Mouse (Mus musculus) ES-Bruce4 (cell line): Measurements from ENCODE around the gene Dnttip1. TPM values are rescaled to one million over a fixed set of nuclear protein-coding genes. Genes with fewer than 3 reads are reported as not detected.

Experiments used
- H3K27ac ChIP-seq: 2 replicates; pipeline ENCODE4 v1.5.1; 2012; ENCODE audit warnings: low read length, inconsistent platforms; ENCODE audit not compliant: insufficient read depth
- H3K27me3 ChIP-seq: 2 replicates; pipeline ENCODE4 v1.6.1; 2012; ENCODE audit warnings: mild to moderate bottlenecking, low read length, inconsistent platforms; ENCODE audit not compliant: control insufficient read depth, poor library complexity, insufficient read depth, severe bottlenecking
- H3K36me3 ChIP-seq: 2 replicates; pipeline ENCODE4 v1.6.1; 2012; ENCODE audit warnings: inconsistent platforms, mild to moderate bottlenecking, low read length, moderate library complexity; ENCODE audit not compliant: control insufficient read depth, poor library complexity, insufficient read depth, severe bottlenecking
- H3K4me1 ChIP-seq: one replicate; pipeline ENCODE4 v1.8.1; 2011; ENCODE audit warnings: low read length; ENCODE audit not compliant: control insufficient read depth, insufficient read depth
- H3K4me3 ChIP-seq: 2 replicates; pipeline ENCODE4 v1.5.1; 2011; ENCODE audit warnings: low read depth, mild to moderate bottlenecking, low read length
- H3K9ac ChIP-seq: 2 replicates; pipeline ENCODE4 v1.6.1; 2012; ENCODE audit warnings: low read depth, mild to moderate bottlenecking, inconsistent platforms; ENCODE audit not compliant: poor library complexity, severe bottlenecking
- H3K9me3 ChIP-seq: replicated peaks from 2 replicates; pipeline ENCODE4 v1.6.1; 2012; ENCODE audit warnings: mild to moderate bottlenecking, low read length, inconsistent platforms; ENCODE audit not compliant: control insufficient read depth, poor library complexity, insufficient read depth, severe bottlenecking
- CTCF ChIP-seq: IDR thresholded peaks from one replicate; pipeline ENCODE4 v1.8.1; 2011; ENCODE audit warnings: low read depth, low read length
- EP300 ChIP-seq: IDR thresholded peaks from 2 replicates; pipeline ENCODE4 v1.6.1; 2011; ENCODE audit warnings: low read depth, low read length; ENCODE audit not compliant: insufficient read depth
- POLR2A ChIP-seq: IDR thresholded peaks from one replicate; pipeline ENCODE4 v1.8.1; 2011; ENCODE audit warnings: low read length; ENCODE audit not compliant: insufficient read depth
- polyA plus RNA-seq: library from polyadenylated mRNA; stranded (reverse); fragments of >200 nt; gene quantifications from 2 replicates; pipeline ENCODE4 v1.2.4, GENCODE M21; 2011; ENCODE audit warnings: low read depth; ENCODE audit not compliant: missing spikeins, insufficient read depth, insufficient read length

Dnttip1 gene
- polyA plus RNA-seq, 1 experiment: 30.4 TPM

DNA sequence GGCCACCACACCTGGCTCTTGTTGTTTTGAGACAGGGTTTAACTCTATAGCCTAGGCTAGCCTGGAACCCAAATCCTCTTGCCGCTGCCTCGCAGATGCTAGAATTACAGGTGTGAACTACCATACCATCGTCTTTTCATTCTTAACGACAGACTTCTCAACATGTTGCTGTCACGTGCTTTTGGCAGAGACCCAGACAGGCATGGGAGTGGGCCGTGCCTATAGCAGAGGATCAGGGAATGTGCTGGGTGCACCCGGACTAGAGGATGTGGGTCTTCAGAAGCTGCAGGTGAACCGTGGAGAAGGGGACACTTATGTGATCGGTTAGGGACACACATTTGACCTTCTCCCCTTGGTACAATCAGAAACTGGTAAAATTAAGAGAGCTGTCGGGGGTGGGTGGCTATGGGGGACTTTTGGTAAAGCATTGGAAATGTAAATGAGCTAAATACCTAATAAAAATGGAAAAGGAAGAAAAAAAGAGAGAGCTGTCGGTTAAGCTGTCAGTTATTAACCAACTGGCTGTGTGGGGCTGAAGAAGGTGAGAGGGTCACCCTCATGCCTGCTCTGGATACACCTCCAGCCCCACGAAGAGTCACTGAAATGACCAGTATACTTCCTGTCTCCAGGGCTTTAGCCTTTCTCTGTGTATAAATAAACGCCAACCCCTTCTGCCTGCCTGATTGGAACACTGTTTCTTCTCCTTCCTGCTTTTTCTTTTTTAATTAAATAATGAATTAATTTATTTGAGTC lies 54.6 kb downstream of the Dnttip1 start:
- H3K36me3 ChIP-seq: peaks cover 13% of the 10 kb centered on the region

DNA sequence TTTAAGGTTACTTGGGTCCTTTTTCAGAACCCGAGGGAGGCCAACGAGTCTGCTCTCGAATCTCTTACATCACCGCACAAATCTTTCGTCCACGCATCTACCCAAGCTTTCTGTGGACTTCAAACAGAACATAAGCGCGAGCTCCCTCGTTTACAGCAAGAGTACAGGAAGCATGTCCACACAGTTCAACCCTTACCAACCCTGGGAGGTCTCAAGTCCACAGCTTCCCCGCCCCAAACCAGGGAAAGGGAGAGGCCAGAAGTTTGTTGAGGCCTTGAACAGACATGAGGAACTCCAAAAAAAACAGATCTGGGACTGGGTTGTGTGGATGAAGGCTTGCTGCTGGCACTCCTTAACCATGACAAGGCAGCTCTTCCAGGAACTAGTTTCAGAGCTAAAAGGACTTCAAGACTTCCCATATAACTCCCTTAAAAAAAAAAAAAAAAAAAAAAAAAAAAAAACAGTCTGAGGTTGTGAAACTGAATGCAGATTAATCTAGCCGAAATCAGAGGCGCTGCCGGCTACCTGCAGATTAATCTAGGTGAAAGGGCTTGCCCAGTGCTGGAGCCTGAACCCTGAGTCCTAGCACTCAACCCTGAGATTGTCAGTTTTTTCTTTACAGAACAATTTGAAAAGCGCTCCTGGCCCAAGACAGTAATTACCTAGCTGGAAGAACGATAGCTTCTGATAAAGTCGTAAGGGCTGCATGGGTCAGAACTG lies 57.6 kb downstream of the Dnttip1 start:
- TF ChIP-seq POLR2A (no peak), CTCF (no peak), EP300 (no peak)
- no peaks in the 10 kb centered on the region for H3K36me3 ChIP-seq
- no peak overlapping the region for H3K27ac ChIP-seq
- no peak overlapping the region for H3K4me3 ChIP-seq
- H3K4me1 ChIP-seq: peaks cover 5% of the 10 kb centered on the region
- 0 out of 2 replicates have a peak overlapping the region, but pooled peaks have one; percentile 43 for H3K9ac ChIP-seq
- no peaks in the 10 kb centered on the region for H3K27me3 ChIP-seq
- no peaks in the 10 kb centered on the region for H3K9me3 ChIP-seq

More for the DNA sequence above, 54.6 kb downstream of the Dnttip1 start:
- no peak overlapping the region for H3K9ac ChIP-seq
- TF ChIP-seq EP300 (no peak), POLR2A (no peak), CTCF (no peak)
- no peaks in the 10 kb centered on the region for H3K27me3 ChIP-seq
- no peak overlapping the region for H3K27ac ChIP-seq
- peaks cover 2% of the 10 kb centered on the region for H3K4me1 ChIP-seq
- no peaks in the 10 kb centered on the region for H3K9me3 ChIP-seq
- H3K4me3 ChIP-seq: no peak overlapping the region

DNA sequence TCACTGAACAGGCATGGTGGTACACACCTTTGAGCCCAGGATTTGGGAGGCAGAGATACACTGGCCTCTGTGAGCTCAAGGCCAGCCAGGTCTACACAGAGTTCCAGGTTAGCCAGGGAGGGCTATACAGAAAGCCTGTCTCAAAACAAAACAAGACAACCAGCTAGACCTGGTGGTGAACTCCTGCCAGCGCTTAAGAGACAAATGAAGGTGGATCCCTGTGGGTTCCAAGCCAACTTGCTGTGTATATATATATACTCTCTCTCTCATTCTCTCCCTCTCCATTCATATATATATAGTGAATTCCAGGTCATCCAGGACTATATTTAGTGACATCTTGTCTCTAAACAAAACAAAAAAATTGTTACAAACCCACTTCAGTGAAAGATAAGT lies 58.1 kb downstream of the Dnttip1 start:
- Histone ChIP-seq H3K36me3 (no peaks in the 10 kb centered on the region), H3K4me3 (peak overlapping the region; percentile 75), H3K27me3 (no peaks in the 10 kb centered on the region), H3K9me3 (no peaks in the 10 kb centered on the region), H3K9ac (peak overlapping the region; percentile 43), H3K27ac (no peak overlapping the region), H3K4me1 (peaks cover 5% of the 10 kb centered on the region)
- TF ChIP-seq POLR2A: no peak
- no peak for TF ChIP-seq EP300
- no peak for TF ChIP-seq CTCF

DNA sequence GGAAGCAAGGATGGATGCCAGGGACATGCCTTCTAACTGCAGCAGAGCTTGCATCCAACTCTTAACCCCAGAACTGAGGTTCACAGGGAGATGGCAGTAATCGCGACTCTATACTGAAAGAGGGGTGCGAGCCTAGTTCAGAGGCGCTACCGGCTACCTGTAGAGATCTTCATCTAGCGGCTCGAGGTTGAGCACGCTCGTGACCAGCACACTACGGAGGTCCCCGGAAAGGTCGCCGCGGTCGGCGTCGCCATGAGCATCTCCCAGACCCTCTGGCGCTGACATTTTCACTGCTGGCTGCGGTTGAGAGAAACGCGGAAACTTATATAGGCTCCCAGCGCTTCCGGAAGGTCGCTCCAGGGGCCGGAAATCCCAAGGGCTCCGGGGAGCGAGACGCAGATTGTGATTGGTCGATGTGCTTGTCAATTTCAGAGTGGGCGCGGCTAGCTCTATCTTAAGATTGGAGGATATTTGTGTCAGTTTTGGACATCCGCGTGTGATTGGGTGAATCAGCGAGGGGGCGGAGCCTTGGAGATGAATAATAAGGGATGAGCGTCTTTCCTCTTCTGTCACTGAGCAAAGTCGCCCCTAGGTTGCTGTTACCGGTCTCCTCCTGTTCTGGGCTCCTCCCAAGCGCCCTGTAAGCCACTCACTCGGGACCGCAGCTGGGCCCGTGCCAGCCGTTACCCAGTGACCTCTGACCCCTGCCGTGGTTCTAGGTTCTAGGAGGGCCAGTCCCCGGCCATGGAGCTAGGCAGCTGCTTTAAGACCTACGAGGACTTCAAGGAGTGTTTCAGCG lies 58.9 kb downstream of the Dnttip1 start, which contains the start of the genes Acot8 and Zswim3:
TSS of gene Acot8 (minus strand) at position 350 of the 799 bp plus-strand sequence.
TSS of gene Zswim3 (plus strand) at position 566 of the 799 bp plus-strand sequence.
- Histone ChIP-seq H3K27me3 (no peaks in the 10 kb centered on the region), H3K9me3 (no peaks in the 10 kb centered on the region), H3K9ac (peak within 1 kb of the TSS; percentile 60), H3K4me3 (peak within 1 kb of the TSS; percentile 79), H3K4me1 (peaks cover 5% of the 10 kb centered on the region), H3K36me3 (no peaks in the 10 kb centered on the region), H3K27ac (peak within 1 kb of the TSS; percentile 68)
- TF ChIP-seq EP300 (no peak), CTCF (no peak), POLR2A (peak; percentile 94)

DNA sequence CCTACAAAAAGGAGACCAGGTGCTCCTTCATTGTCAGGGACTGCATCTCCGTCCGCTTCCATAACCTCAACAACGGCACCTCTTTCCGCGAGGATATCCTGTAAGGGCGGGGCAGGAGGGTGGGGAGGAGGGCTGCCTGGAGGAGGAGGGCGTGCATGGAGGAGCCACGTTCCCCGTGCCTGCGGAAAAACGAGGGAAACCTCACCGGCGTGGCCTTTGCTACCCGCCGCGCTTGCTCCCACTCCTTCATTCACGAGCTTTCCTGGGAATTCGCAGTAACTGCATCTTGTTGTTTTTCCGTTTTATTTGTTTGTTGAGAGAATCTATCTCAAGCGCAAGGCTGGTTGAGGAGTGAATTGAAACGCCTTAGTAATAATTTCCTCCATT lies 59.5 kb downstream of the Dnttip1 start:
- no peaks in the 10 kb centered on the region for H3K27me3 ChIP-seq
- peak overlapping the region; percentile 68 for H3K27ac ChIP-seq
- H3K9me3 ChIP-seq: no peaks in the 10 kb centered on the region
- peaks cover 5% of the 10 kb centered on the region for H3K4me1 ChIP-seq
- peak overlapping the region; percentile 60 for H3K9ac ChIP-seq
- no peak for TF ChIP-seq EP300
- no peak for TF ChIP-seq CTCF
- TF ChIP-seq POLR2A: no peak
- H3K36me3 ChIP-seq: no peaks in the 10 kb centered on the region
- H3K4me3 ChIP-seq: peak overlapping the region; percentile 79

DNA sequence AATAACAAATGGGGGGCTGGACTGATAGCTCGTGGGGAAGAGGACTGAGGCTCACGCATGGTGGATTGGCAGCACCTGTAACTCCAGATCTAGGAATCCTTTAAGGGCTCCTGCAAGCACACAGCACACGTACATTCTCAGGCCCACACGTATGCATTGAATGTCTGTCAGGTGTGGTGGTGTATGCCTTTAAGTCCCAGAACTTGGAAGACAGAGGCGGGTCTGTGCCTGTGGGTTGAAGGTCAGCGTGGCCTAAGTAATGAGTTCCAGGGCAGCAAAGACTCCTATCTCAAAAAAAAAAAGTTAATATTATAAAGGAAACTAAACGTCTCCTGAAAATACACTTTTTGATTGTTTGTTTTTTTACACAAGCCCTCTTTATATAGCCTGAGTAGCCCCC lies 60.8 kb downstream of the Dnttip1 start:
- Histone ChIP-seq H3K9me3 (no peaks in the 10 kb centered on the region), H3K4me1 (peaks cover 5% of the 10 kb centered on the region), H3K27me3 (no peaks in the 10 kb centered on the region), H3K4me3 (no peak overlapping the region), H3K36me3 (no peaks in the 10 kb centered on the region), H3K27ac (no peak overlapping the region), H3K9ac (peak overlapping the region; percentile 60; the same call in 1 of the 2 replicates)
- TF ChIP-seq EP300 (no peak), POLR2A (no peak), CTCF (no peak)
